Mouse (Mus musculus) kidney, postnatal 36 days (tissue): ENCODE data around the gene Dgkb.

ENCODE experiments used
- DNase-seq, 2 experiments: peaks; one replicate each; pipeline ENCODE4 v3.0.0; 2021 to 2022; ENCODE audit warnings: mixed read lengths in 2 of 2

The Dgkb gene

DNA sequence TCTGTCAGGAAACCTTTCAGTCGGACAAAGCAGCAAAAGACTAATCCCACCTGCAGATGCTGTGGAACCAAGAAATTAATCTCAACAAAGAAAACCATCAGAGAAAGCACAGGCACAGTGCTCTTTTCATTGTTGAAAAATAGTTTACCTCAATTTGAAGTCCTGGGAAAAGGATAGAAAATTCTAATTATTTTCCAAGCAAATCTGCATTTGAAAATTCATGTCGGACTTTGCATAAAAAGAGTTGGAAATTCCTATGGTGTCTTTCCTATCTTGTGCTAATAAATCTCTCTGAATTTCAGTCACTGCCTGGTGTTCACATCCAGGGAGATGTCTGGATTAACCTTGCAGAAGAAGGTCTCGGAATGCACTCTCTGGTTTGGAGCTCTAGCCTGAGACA lies at the start of gene Dgkb:
Gene Dgkb (plus strand): TSS at position 301 of the 400 bp plus-strand sequence.
- no peak for DNase-seq

DNA sequence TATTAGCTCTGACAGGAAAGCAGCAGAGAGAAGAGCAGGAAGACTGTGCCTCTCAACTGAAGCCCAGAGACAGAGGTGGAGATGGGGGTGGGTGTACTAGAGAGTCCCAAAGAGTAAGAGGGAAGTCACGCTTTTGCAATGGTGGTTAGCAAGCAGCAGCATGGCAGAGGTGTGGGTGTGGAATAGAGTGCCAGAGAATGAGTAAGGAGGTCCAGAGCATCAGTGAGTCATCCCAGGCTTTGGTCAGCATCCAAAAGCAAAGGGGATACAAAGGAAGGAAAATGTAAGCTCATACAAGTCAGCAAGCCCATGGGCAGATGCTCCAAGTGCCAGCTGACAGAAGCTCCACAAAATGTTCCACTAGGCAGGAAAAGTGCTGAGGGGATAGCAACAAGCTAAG lies 47.7 kb upstream of the Dgkb start:
- DNase-seq, result no peak

DNA sequence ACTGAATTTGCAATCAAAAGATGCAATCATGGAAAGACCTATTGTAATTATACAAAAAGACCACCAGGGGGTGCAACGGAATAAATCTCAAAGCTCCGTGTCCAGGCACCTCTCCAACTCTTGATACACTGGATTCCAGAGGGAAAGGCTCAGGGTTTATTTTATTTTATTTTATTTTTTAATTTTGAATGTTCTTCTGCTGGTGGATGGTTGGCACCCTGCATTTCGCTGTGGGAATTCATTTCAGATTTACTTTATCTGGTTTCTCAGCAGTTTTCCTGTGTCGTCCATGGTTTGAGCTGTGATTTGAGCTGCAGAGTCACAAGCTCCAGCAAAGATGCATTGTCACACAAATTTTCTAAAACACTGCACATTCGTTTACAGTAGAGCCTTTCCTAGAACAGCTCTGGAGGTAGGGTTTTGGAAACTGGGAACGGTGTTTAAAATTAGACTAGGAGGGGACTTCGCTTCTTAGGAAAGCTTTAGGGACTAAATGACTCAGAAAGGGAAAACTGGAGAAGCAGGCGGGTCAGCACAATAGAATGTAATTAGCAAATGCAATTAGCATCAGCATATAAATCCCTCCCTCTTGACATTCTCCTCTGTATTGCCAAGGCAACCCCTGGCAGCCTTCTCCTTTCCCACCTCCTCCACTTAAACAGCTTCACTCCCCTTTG lies 43.7 kb upstream of the Dgkb start:
- DNase-seq, result peak; percentile 12 to 52

DNA sequence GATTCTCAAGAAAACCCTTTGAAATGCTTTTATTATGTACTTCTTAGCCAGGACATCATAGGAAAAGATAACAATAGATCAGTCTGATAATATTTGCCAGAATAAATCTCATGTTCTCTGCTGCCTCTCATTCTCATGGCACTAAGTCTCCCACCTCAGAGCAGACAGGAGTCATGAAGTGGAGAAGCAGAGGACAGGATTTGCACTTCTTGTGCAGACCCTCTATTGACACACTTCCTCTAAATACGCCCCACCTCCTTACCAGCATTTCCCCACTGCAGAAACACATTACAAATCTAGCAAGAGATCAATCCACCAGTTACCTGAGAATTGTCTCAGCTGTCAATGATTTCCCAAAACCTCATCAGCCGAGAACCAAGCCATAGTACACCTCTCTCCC lies 42.9 kb upstream of the Dgkb start:
- DNase-seq, result no peak

DNA sequence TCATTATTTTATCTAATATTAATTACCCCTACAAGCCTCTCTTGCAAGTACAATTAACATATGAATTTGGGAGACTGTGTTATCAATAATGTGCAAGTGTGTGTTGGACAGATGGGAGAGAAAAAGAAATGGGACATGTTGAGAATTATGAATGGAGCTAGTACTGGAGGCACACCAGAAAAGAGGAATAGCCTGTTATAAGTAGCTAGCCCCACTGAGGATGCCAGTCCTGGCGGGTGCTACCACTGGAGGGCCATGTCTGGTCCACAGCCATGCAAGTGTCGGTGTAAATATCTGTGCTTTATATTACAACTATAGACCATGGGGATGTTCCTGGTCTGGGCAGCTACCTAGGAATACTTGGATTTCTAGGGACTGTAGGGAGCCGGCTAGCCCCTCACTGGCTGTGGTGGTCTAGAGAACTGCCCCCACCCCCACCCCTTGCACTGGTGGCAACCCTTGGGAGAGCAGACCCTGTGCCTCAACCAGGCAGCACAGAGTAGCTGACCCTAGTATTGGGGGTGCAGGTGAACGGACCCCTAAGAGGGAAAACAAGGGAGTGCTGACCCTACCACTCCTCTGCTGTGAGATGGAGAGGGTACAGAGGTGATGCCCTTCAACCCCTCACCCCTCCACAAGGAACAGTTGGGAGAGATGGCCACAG lies 21.1 kb upstream of the Dgkb start:
- no peak for DNase-seq

DNA sequence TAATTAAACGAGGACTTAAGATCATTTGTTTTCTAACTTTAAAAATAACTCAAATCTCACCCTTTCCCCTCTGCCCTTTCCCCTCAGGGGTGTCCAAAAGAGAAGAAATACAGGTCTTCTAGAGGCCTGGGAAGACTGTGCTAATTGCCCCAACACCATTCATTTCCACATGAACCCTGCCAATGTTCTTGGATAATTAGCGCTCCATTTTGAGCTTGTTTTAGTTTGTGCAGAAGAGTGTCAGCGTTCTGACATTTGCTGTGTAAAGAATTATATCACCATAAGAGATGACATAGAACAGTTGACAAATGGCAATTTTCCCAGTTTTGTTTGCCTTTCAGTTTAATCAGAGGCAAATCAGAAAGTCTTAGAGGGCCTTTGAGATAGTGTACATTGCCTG lies 3.4 kb upstream of the Dgkb start:
- DNase-seq, result no peak

DNA sequence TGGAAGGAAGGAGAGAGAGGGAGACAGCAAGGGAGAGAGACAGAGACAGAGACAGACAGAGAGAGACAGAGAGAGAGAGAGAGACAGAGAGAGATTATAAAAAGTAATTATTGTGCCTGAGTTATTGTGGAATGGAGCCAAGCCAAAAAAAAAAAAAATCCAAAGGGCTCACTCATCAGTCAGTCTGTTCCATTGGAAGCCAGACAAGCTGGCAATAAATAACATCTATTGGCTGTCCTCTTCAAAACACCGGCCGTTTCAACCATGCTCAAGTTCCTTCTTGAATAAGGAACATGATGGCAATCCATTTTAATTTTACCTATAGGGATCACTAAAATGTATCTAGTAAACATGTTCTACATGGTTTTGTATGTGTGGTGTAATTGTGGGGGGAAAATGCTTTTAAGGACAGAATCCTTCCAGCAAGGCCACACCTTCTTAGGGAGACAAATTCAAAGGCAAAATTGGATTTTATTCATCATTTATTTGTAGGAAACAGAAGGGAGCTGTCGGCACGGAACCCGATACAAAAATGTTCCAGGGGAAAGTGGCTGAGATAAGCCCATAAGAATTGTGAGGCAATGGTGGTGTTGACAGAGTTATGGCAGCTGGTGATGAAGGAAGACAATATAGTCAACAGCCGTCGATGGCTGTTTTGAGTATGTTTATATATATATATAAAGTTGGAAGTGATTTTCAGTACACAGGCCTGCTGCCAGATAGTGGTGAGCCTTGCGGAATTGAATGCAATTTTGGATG lies 3.7 kb downstream of the Dgkb start:
- DNase-seq, result no peak

DNA sequence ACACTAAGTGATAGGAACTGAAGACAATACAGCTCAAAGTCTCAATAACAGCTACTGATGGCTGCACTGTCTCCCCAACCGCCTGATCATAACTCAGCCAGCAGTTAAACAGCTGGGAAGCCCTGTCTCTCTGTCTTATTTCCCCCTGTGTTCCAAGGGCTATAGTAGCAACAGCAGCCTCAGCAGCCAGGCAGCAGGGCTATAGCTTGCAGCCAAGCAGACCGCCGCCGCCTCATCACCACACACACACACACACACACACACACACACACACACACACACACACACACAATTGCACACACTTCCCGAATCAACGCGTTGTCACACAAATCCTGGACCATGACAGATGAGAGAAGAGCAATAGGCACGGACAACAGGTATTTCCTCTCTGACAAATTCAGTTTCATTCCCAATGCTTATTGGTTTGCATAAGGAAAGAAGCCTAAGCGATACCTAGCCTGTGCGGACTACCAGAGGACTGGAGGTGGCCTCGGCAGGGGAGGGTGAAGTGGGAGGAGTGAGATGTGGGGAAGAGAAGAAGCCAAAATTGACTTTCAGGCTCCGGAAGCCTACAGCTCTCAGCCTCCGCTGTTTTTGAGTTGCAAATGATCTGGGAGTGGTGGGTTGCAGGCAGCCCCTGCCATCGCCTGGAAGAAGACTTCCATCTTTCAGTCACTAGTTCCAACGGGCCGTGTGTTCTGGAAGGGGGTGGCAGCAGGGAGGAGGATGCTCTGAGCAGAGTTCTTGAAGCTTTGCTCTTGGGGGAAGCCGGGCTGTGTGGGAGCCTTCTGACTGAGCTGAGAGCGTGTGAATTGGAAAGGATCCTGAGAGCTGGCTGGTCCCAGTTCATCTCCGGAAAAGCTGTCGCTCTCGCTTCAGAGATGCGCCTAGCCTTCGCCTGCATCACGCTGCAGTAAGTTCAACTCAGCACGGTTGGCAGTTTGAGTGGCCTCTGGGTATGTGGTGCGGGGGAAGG lies 62.8 kb downstream of the Dgkb start:
- DNase-seq, result peak in 1 of 2 experiments; percentile 10

DNA sequence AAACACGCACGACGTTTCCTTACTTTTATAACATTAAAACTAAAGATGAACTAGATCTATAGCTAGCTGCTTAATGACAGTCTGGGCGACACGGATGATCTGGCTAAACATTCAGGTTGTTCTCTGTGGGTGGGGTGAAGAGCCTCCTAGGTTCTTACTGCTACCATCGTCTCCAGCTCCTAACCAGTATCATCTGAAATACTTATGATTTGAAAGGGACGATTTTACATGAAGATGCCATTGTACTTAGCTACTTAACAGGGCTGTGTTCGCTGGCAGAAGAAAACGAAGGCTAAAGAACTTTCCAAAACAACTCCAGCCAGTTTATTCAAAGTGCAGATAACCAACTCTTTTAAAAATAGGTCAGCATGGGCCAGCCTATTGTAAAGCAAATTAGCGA lies 63.9 kb downstream of the Dgkb start:
- DNase-seq, result no peak

DNA sequence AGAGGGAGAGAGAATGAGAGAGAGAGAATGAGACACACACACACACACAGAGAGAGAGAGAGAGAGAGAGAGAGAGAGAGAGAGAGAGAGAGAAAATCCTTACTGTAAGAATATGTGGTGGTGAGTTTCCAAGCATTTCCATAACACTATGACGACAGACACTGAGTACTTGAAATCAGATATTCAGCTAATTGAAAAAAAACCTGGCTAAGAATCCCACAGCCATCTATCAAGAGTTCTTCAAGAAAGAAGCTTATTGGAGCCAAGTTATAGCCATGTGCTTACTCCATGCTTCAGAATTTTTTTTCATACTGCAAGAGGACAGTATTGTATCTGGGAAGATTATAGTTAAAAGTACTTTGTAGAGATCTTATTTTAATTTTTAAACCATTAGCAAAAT lies 65.3 kb downstream of the Dgkb start:
- DNase-seq, result no peak

DNA sequence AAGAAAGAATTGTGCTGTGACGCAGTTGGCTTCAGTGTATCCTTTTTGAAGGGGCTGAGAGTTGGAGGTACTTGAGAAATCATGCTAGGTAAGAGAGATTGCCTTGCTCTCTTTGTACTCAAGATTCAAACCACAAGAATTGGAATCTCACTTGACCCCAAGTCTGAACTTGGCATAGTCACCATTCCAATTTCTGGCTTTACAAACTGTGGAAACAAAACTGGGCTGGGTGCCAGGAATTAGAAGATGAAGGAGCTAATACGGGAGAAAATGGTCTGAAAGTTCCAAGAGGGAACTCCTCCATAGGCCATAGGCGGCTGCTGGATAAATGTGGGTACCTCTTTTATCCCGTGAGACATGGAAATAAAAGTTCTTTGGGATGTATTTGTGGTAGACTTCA lies 66.3 kb downstream of the Dgkb start:
- no peak for DNase-seq

DNA sequence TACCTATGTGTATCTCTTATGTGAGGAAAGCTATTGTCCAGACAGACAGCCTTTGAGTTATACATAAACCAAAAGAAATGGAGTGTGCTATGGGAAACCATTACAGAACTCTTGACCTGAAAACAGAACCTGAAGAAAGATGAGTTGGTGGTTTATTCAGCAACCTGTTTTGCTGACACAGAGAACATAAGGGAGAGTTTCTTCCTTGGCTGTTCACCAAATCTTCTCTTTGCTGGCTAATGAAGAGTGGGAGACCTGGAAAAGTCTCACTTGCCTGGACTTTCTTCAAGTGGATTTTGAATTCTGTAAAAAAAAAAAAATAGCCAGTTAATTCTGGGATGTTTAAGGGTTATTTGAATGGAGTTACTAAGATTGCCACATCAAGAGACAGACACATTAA lies 71.1 kb downstream of the Dgkb start:
- DNase-seq, result peak in 1 of 2 experiments; percentile 31

DNA sequence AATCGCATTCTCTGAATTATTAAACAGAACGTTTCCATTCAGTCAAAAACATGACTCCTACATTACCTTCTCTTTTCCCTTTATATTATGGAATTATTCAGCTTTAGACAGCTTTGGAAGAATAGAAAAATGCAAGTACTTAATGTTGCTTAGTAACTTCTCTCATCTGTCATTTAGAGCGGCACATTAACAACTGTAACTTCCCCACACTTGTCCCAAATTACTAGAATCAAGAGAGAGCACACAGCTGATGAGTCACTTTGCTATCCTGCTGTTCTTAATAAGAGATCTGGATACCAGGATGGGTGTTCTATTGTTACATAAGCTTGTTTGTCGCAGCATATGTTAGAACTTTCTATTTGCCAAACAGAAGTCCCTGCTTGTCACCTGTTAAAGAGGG lies 71.9 kb downstream of the Dgkb start:
- DNase-seq, result no peak

DNA sequence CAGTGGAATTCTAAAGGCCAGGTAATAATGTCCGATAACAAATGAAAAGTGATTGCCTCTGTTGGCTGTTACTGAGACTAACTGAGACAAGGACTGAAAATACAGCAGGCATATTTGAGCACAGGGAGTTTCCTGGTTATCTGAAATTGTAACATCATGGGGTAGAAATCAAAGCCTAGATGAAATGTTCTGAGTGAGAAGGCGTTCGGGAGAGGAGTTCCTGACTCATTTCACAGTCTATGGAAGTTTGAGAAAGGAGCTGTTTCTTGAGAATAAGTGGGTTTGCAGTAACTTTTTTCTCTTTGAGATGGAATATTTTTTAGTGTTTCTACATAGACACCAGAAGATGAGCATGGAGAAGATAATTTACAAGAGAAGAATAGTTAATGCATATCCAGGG lies 73.8 kb downstream of the Dgkb start:
- DNase-seq, result no peak

DNA sequence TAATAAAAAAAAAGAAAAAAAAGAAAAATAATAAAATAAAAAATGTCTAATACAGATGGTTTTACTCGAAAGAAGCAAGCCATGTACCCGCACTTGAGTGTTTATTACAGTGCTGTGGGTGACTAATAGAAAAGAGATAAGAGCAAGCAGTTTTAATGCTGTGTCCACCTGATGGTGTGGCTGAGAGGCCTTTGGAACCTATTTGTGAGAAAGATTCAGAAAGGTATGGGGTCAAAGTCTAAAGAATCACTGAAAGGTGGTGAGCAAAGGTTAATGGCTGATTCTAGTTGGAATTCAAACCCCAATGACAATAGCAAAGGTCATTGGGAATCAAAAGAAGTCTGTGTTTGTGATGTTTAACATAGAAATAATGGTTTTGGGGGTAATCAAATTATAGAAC lies 124.6 kb downstream of the Dgkb start:
- peak in 1 of 2 experiments; percentile 0 for DNase-seq

DNA sequence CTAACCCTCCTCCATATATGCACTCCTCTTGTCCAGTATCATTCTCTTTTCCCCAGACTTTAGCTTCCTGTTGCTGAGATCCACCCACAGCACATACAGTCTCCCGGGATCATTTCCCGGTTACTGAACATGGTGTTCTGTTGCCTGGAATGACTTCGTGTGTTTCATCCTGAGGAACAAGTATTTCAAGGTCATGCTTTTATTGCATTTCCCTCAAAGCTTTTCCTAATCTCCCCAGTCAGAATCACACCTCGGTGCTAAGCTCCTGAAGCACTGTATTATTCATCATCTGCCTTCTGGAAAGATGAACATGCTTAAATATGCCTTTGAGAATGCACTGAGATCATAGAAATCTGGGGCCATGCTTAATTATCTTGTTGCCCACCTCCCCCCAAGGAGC lies 138.7 kb downstream of the Dgkb start:
- no peak for DNase-seq

DNA sequence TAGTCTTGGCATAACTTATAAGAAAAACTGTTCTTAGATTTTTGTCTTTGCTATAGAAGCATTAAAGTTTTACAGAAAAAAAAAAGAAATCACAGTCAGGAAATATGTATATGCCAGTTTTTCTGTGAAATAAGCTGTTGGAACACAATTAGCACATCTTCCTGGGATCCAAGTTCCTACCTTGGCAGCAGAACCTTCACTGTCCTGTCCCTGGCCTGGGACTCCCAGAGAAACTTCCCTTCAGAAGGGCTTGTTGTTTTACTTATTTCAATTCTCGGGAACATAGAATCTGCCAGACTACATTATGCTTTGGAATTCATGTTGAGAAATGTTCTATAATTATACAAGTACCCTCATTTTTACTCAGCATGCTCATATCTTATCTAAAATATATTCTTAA lies 154.0 kb downstream of the Dgkb start:
- DNase-seq, result no peak

DNA sequence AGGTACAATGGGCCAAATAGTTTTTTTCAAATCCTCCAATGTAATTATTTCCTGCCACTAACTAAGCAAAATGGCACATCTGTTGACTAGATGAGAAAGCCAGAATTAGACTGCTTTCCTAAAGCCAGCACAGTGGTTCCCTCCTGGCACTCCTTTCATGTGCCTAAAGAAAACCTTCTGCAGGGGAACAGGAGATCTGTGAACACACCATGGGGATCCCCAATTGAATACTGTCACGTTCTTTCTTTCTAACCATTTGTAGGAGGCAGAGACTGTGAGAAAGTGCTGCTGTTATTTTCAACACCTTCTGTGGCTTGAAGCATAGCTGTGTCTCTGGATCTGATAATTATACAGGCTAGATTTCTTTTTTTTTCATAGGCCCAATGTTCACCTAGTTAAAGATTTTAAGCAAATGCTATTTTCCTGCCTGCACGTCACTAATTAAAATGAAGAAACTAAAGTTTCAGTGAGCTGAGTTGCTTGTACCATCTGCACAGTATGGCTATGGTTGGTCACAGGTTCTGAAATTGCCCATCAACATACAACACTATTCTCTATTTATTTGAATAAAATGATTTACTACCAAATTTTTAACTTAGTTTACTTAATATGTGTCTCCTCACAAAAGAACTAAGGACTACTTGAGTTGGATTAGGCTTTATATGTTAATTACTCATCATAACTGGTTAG lies 161.1 kb downstream of the Dgkb start:
- DNase-seq, result no peak

DNA sequence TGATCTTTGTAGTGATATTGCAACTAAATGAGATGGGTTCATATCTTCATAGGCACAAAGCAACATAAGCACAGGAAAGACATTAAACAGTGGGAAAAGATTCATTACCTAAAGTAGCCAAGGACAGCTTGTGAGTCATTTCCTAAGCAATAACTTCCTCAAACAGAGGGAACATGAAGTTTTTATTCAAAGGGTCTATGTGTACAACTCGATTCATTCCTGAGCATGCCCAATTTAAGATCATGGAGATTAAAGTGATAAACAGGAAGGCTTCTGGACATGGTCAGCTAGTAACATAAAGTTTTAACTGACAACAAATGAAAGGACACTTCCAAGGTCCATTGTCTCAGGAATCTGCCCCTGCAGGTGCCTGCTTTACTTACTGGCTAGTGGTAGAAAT lies 167.8 kb downstream of the Dgkb start:
- no peak for DNase-seq

DNA sequence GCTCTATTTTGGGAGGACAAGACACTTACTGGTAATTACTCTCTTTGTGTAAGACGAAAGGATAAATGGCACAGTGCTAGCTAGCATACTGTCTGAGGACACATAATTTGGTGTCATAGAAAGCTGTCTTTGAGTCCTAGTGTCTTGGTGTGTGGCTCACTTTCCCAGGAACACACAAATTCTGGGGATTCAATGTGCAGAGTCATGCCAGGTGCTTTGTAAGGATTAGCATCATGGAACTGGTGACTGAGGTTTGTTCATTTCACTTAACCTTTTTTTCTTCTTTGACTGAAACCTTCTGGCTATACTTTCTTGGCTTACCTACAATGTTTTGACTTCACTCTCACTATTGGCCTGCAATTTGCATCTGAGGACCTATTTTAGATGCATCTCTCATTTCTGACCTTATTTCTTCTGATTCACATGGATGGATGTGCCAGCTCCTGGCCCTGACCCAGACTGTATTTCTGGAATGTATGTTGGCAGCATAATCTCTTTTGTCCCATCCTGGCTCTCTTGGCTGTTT lies 170.6 kb downstream of the Dgkb start:
- no peak for DNase-seq

DNA sequence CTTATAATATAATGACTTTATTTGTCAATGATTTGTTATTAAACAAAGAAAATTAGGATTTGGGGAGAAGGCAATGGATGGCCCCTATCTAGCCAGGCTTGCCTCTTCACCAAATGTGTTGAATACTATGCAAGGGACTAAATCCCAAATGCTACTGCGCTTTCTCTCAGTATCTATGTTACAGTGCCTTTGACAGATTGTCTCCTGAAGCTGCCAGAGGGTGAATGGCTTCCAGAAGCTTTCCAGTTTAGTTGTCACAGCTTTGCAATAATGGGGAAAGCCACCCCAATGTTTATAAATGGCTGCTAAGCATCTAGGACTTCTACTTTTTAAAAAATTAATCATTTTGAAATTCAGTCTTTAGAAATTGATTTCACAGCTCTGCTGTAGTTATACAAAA lies 175.7 kb downstream of the Dgkb start:
- DNase-seq, result no peak

DNA sequence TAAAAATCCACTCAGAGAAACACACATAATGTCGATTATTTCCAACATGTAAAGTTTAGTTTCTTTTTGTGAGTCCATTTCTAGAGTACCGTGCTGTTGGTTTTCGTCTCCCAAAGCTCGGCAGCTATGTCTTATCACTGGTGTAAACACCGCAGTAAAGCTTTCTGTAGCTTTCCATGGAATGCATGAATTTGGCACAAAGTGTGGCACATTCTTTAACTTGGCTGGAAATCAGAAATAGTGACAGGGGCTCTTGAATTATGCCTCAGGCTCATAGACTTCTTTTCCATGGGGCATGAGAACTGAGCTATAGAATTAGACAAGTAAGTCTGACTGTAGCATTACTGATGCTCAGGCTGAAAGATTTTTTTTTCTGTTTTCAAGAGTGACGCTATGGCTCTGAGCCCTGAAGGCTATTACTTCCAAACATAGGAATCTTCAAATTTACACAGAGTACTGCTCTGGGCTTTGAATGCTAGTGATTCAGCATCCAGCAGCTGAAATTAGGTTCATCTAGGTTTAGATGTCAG lies 179.0 kb downstream of the Dgkb start:
- no peak for DNase-seq
